Mouse (Mus musculus): Measurements from ENCODE around the gene Uba3. TPM values are rescaled to one million over a fixed set of nuclear protein-coding genes. Genes with fewer than 3 reads are reported as not detected.

Uba3 gene
- polyA plus RNA-seq, 1 experiment from 2014 or later, result 85.7 TPM

DNA sequence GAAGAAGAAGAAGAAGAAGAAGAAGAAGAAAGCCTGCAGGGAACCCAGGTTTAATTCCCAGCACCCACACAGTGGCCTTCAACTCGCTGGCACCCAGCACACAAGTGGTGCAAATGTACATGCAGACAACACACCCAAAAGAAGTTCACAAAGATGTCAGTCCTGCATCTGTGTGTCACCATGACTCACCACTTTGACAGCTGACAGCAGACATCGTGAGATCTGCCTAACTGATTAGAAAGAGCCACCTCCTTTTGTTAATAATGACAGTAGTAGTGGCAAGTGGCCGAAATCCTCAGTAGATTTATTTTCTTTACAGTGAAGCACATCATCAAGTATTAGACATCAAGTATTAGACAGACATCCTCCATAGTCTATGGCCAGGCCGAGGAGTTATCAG is 1.6 kb upstream of the Uba3 start:
- H3K4me3 ChIP-seq (ENCODE audit: low read depth, low read length), result no peak overlapping the region
- peaks cover 14% of the 10 kb centered on the region; the same call in 1 of the 2 replicates for H3K4me1 ChIP-seq (ENCODE audit: control insufficient read depth, insufficient read depth, low read length)
- ATAC-seq (ENCODE audit: insufficient number of reproducible peaks, insufficient read depth, low FRiP score, low read depth), result no peak
- no peaks in the 10 kb centered on the region for H3K9me3 ChIP-seq (ENCODE audit: control insufficient read depth, low read depth, low read length)
- no peak overlapping the region for H3K9ac ChIP-seq (replicated peaks; ENCODE audit: low read depth, low read length)
- H3K4me2 ChIP-seq (replicated peaks; ENCODE audit: low read depth, low read length), result no peak overlapping the region
- WGBS, result 75% methylated on average over 4 of the region's 4 CpGs
- H3K36me3 ChIP-seq (ENCODE audit: control insufficient read depth, insufficient read depth, low read length), result no peaks in the 10 kb centered on the region
- H3K27me3 ChIP-seq (ENCODE audit: control insufficient read depth, insufficient read depth, low read length), result no peaks in the 10 kb centered on the region
- no peak overlapping the region for H3K27ac ChIP-seq (ENCODE audit: low read length)

DNA sequence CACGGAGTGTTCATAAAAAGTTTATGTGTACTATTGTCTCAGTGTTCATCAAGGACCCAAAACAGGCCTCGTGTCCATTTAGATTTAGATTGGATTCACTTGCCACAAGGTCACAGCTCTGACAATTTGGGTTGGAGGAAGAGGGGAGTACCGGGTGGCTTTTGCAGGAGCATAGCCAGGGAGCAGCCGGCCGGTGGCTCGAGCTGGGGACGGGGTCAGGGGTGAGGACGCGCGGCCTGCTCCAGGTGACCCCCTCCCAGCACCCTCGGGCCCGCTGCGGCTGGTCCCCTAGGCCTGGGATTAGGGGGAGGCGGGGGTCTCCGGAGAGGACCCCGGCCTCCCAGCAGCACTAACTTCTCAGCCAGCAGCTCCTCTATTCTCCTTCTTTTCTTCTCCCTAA is 495 bp downstream of the Uba3 start:
- Histone ChIP-seq H3K36me3 (ENCODE audit: control insufficient read depth, insufficient read depth, low read length) (peaks cover 4% of the 10 kb centered on the region; the same call in 1 of the 2 replicates), H3K4me1 (ENCODE audit: control insufficient read depth, insufficient read depth, low read length) (0 out of 2 replicates have a peak, but pooled peaks cover 7% of the 10 kb centered on the region), H3K27ac (ENCODE audit: low read length) (peak overlapping the region; percentile 84), H3K9ac (replicated peaks; ENCODE audit: low read depth, low read length) (peak overlapping the region; percentile 96), H3K4me2 (replicated peaks; ENCODE audit: low read depth, low read length) (peak overlapping the region; percentile 44), H3K9me3 (ENCODE audit: control insufficient read depth, low read depth, low read length) (no peaks in the 10 kb centered on the region), H3K27me3 (ENCODE audit: control insufficient read depth, insufficient read depth, low read length) (no peaks in the 10 kb centered on the region), H3K4me3 (ENCODE audit: low read depth, low read length) (peak overlapping the region; percentile 91)
- WGBS, result 0% methylated on average over 16 of the region's 16 CpGs
- peak; percentile 39 for ATAC-seq (ENCODE audit: insufficient number of reproducible peaks, insufficient read depth, low FRiP score, low read depth)

DNA sequence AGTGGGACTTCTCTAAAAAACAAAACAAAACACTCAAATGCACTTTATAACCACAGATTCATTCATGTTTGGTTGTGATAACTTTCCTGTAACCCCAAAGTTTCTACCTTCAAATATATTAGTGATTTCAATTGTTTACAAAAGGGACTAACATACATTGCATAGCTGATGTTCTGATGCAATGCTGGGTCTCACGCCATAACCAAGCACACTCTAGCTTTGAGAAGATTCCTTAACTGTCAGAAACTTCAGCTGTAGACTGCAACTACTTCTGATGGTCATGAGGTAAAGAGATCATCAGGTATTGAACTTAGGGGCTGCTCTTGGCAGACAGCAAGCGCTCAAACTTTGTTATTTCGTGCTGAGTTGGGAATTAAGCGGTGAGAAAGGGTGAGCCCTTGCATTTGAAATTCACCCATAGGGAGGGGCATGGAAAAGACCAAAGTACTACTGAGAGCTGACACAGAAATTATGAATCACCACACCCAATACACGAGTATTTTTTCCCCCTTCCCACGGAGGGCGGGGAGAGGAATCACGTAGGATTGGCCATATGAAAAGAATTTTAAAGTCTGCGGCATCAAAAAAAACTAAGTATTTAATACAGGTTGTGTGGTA is 1.1 kb downstream of the Uba3 start:
- 9% methylated on average over 9 of the region's 9 CpGs for WGBS
- peak overlapping the region; percentile 44 for H3K4me2 ChIP-seq (replicated peaks; ENCODE audit: low read depth, low read length)
- ATAC-seq (ENCODE audit: insufficient number of reproducible peaks, insufficient read depth, low FRiP score, low read depth), result no peak
- H3K36me3 ChIP-seq (ENCODE audit: control insufficient read depth, insufficient read depth, low read length), result peaks cover 6% of the 10 kb centered on the region; the same call in 1 of the 2 replicates
- no peak overlapping the region for H3K27ac ChIP-seq (ENCODE audit: low read length)
- no peaks in the 10 kb centered on the region for H3K27me3 ChIP-seq (ENCODE audit: control insufficient read depth, insufficient read depth, low read length)
- H3K9ac ChIP-seq (replicated peaks; ENCODE audit: low read depth, low read length), result peak overlapping the region; percentile 96; the same call in 1 of the 2 replicates
- no peaks in the 10 kb centered on the region for H3K9me3 ChIP-seq (ENCODE audit: control insufficient read depth, low read depth, low read length)
- 0 out of 2 replicates have a peak, but pooled peaks cover 6% of the 10 kb centered on the region for H3K4me1 ChIP-seq (ENCODE audit: control insufficient read depth, insufficient read depth, low read length)
- H3K4me3 ChIP-seq (ENCODE audit: low read depth, low read length), result peak overlapping the region; percentile 91

DNA sequence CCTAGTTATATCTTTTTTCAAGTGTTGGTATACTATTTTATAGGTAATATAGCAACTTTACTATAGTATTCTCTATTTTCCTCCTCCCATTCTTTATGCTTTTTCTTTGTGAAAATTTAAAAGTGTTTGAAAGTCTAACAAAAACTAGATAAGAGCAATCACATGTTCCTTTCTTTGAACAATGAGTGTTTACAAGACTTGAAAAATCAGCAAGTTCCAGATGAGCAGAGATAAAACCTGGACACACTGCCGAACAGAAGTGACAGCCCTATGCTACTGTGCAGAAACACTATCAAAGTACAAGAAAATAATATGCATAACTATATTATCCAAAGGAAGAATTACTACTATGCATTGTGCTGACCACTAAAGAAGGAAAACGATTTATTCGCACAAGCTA is 3.0 kb downstream of the Uba3 start:
- Histone ChIP-seq H3K4me3 (ENCODE audit: low read depth, low read length) (no peak overlapping the region), H3K27ac (ENCODE audit: low read length) (no peak overlapping the region), H3K4me1 (ENCODE audit: control insufficient read depth, insufficient read depth, low read length) (0 out of 2 replicates have a peak, but pooled peaks cover 6% of the 10 kb centered on the region), H3K9ac (replicated peaks; ENCODE audit: low read depth, low read length) (no peak overlapping the region), H3K36me3 (ENCODE audit: control insufficient read depth, insufficient read depth, low read length) (peaks cover 12% of the 10 kb centered on the region), H3K9me3 (ENCODE audit: control insufficient read depth, low read depth, low read length) (no peaks in the 10 kb centered on the region), H3K27me3 (ENCODE audit: control insufficient read depth, insufficient read depth, low read length) (no peaks in the 10 kb centered on the region), H3K4me2 (replicated peaks; ENCODE audit: low read depth, low read length) (no peak overlapping the region)
- ATAC-seq (ENCODE audit: insufficient number of reproducible peaks, insufficient read depth, low FRiP score, low read depth), result no peak
- 83% methylated on average over 3 of the region's 3 CpGs for WGBS

DNA sequence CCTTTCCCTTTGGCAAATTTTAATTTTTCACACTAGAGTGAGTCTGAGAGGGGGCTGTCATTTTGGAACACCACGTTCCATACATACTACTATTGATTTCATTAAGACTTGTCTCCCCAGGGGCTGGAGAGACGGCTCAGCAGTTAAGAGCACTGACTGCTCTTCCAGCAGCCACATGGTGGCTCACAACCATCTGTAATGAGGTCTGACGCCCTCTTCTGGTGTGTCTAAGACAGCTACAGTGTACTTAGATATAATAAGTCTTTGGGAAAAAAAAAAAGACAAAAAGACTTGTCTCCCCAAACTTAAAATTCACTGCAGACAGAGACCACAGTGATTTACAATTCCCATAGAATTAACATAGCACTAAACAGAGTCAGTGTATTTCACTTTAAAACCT is 5.0 kb downstream of the Uba3 start:
- 70% methylated on average over 3 of the region's 3 CpGs for WGBS
- no peak for ATAC-seq (ENCODE audit: insufficient number of reproducible peaks, insufficient read depth, low FRiP score, low read depth)
- peaks cover 30% of the 10 kb centered on the region for H3K36me3 ChIP-seq (ENCODE audit: control insufficient read depth, insufficient read depth, low read length)
- H3K9ac ChIP-seq (replicated peaks; ENCODE audit: low read depth, low read length), result no peak overlapping the region
- H3K4me2 ChIP-seq (replicated peaks; ENCODE audit: low read depth, low read length), result no peak overlapping the region
- H3K4me3 ChIP-seq (ENCODE audit: low read depth, low read length), result no peak overlapping the region
- no peaks in the 10 kb centered on the region for H3K9me3 ChIP-seq (ENCODE audit: control insufficient read depth, low read depth, low read length)
- H3K4me1 ChIP-seq (ENCODE audit: control insufficient read depth, insufficient read depth, low read length), result 0 out of 2 replicates have a peak, but pooled peaks cover 6% of the 10 kb centered on the region
- no peaks in the 10 kb centered on the region for H3K27me3 ChIP-seq (ENCODE audit: control insufficient read depth, insufficient read depth, low read length)
- H3K27ac ChIP-seq (ENCODE audit: low read length), result no peak overlapping the region

DNA sequence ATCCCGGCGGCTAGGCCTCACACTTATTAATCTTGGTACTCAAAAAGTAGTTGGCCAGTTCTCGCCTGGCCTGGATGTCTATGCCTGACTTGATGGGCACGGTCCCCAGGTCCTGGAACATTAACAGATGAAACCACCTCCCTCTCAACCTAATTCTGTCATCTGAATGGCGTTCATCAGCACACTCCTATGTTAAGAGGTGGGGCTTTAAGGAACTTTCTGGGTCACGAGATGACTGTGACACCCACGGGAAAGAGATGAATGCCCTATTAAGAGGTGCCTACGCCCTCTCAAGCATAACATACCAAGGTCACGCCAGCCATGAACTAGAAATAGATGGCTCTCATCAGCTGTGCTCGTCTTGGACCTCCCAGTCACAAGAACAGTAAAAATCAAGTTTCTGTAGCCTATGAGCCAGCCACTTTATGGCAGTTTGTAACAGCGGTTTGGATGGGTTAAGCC is 26.0 kb downstream of the Uba3 start:
- 5% methylated on average over 11 of the region's 11 CpGs for WGBS
- Histone ChIP-seq H3K27ac (ENCODE audit: low read length) (peak overlapping the region; percentile 92), H3K4me2 (replicated peaks; ENCODE audit: low read depth, low read length) (peak overlapping the region; percentile 74), H3K4me3 (ENCODE audit: low read depth, low read length) (peak overlapping the region; percentile 83), H3K9ac (replicated peaks; ENCODE audit: low read depth, low read length) (peak overlapping the region; percentile 88), H3K27me3 (ENCODE audit: control insufficient read depth, insufficient read depth, low read length) (no peaks in the 10 kb centered on the region), H3K4me1 (ENCODE audit: control insufficient read depth, insufficient read depth, low read length) (peaks cover 12% of the 10 kb centered on the region; the same call in 1 of the 2 replicates), H3K9me3 (ENCODE audit: control insufficient read depth, low read depth, low read length) (no peaks in the 10 kb centered on the region), H3K36me3 (ENCODE audit: control insufficient read depth, insufficient read depth, low read length) (peaks cover 10% of the 10 kb centered on the region; the same call in 1 of the 2 replicates)
- ATAC-seq (ENCODE audit: insufficient number of reproducible peaks, insufficient read depth, low FRiP score, low read depth), result peak; percentile 53

DNA sequence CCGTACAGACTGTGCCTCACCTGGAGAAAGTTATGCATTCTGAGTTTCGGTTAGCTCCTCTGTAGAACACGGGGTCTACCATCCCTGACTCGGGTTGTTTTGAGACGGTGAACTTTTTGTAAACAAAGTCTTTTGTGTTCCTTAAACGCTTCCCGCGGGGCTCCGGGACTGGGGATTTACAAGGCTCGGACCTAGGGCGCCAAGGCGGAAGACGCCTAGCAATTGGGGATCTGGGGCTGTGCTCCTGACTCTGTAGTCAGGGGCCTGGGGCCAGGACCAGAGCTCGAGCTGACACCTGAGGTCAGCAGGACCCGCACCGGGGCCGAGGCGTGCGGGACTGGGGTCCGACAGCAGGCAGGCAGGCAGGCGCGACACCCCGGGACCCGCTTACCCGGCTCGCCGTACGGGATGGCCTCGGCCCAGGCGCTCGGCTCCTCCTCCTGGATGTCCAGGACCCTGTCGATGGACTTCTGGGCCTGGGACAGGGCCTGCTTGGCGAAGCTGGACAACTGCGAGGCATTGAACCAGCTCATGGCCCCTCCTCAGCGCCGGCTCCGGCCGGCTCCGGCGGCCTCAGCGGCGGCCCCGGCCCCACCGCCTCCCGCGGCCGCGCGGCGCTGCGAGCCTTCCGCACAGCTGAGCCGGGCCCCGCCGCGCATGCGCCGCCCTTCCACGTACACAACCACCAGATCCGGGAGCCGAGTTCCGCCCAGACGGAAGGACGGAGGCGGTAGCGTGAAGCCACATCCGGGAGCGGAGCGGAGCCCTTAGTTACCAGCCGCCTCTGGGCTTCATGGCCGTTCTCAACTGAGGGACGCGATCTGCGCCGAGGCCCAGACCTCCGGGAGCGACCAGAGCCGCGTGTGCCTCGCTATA is 26.7 kb downstream of the Uba3 start, which contains the start of gene Tmf1:
Gene Tmf1, minus strand, starts transcription at position 632 of the 876 bp plus-strand sequence.
- ATAC-seq (ENCODE audit: insufficient number of reproducible peaks, insufficient read depth, low FRiP score, low read depth), result peak; percentile 97
- H3K9ac ChIP-seq (replicated peaks; ENCODE audit: low read depth, low read length), result peak within 1 kb of the TSS; percentile 88
- no peaks in the 10 kb centered on the region for H3K27me3 ChIP-seq (ENCODE audit: control insufficient read depth, insufficient read depth, low read length)
- H3K36me3 ChIP-seq (ENCODE audit: control insufficient read depth, insufficient read depth, low read length), result peaks cover 10% of the 10 kb centered on the region; the same call in 1 of the 2 replicates
- under 1% methylated on average over 80 of the region's 80 CpGs for WGBS
- H3K4me2 ChIP-seq (replicated peaks; ENCODE audit: low read depth, low read length), result peak within 1 kb of the TSS; percentile 74
- no peaks in the 10 kb centered on the region for H3K9me3 ChIP-seq (ENCODE audit: control insufficient read depth, low read depth, low read length)
- H3K27ac ChIP-seq (ENCODE audit: low read length), result peak within 1 kb of the TSS; percentile 92
- H3K4me1 ChIP-seq (ENCODE audit: control insufficient read depth, insufficient read depth, low read length), result peaks cover 12% of the 10 kb centered on the region; the same call in 1 of the 2 replicates
- H3K4me3 ChIP-seq (ENCODE audit: low read depth, low read length), result peak within 1 kb of the TSS; percentile 83

DNA sequence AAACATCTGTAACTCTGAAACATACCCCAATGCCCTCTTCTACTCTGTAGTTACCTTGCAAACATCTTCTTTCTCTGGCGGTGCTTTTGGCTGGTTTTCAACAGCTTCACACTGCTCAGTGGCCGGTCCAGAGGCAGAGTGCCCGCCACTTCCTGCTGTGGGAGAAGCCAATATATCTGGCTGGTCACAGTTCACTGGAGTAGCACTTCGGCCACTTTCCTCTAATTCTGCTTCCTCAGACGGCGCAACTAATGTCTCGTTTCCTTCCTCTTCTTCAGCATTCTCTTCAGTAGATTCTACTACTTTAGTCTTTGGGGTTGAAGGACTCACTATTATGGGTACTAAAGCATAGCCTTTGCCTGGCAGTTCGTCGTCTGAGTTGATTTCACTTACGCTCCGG is 29.7 kb downstream of the Uba3 start:
- Histone ChIP-seq H3K27me3 (ENCODE audit: control insufficient read depth, insufficient read depth, low read length) (no peaks in the 10 kb centered on the region), H3K4me2 (replicated peaks; ENCODE audit: low read depth, low read length) (no peak overlapping the region), H3K36me3 (ENCODE audit: control insufficient read depth, insufficient read depth, low read length) (peaks cover 24% of the 10 kb centered on the region), H3K4me1 (ENCODE audit: control insufficient read depth, insufficient read depth, low read length) (peaks cover 12% of the 10 kb centered on the region; the same call in 1 of the 2 replicates), H3K9me3 (ENCODE audit: control insufficient read depth, low read depth, low read length) (no peaks in the 10 kb centered on the region), H3K4me3 (ENCODE audit: low read depth, low read length) (no peak overlapping the region), H3K27ac (ENCODE audit: low read length) (no peak overlapping the region), H3K9ac (replicated peaks; ENCODE audit: low read depth, low read length) (no peak overlapping the region)
- WGBS, result 86% methylated on average over 11 of the region's 11 CpGs
- no peak for ATAC-seq (ENCODE audit: insufficient number of reproducible peaks, insufficient read depth, low FRiP score, low read depth)

Data from stomach, embryonic 14.5 days (tissue).